Mouse (Mus musculus) v-Abl transformed pro-B cells (cell line): ENCODE data around the gene Mcrs1.
"Not testable (repeated sequence)": the region's sequence is repeated elsewhere in the genome, so short reads cannot be mapped to it uniquely, and the experiment has no call there.

Experiments
- in situ Hi-C, 2 experiments: fragments of 400-800 bp; cut with MboI; formaldehyde crosslinking; loops; one replicate each; pipeline ENCODE4 v1.15.1; 2025; ENCODE audit not compliant: unreplicated experiment in 2 of 2

Mcrs1 gene

DNA sequence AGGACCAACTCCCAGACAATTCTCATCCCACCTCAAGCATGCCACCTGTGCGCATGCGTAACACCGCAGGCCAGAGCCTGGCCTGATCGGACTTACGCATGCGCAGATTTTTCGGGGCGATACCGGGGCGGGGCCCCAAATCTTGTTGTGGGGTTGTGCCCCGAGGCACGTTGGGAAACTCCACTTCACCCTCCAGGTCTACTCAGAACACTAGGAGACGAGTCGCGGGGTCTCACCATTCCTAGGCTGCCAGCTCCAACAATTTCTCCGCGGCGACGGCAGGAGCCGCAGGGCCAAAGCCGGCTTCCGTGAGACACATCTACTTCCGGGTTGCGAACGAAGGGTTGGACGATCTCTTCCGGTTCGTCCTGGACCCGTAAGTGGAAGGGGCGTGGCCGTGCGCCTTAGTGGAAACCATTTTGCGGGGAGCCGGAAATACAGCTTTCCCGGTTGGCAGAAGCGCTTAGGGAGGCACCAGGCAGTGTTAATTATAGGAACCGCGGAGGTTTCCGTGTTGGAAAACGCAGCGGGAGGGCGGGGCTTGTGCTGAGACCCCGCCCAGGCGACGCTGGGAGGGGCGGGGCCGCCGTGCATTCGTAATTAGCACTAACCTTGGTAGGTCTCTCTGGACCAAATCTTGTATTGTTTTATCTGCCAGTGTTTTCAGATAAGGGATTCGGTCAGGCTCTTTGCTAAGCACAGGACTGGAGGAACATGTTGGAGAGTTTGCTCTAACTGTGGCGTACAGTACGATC lies at the start of gene Mcrs1:
TSS of gene Mcrs1 (minus strand) at position 336 of the 755 bp plus-strand sequence.
- in situ Hi-C loops = no loop called here

DNA sequence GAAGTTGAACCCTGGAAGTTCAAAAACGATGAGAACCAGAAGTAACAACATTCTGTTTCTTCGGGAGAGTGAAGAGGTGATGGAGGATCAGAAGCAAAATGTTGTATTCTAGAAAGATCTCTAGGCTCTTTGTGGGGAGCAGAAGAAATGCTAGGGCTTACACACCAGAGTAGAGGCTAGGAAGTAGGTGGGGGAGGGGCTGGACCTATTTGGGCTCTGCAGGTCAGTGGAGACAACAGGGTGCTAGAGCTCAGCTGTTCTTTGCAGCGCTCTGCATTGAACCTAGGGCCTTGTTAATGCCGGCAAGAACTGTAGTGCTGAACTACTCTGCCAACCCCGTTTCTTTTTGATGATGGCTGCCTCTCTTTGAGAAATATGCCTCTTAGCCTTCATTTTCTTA lies 44.5 kb upstream of the Mcrs1 start:
- in situ Hi-C loops = no loop called here

DNA sequence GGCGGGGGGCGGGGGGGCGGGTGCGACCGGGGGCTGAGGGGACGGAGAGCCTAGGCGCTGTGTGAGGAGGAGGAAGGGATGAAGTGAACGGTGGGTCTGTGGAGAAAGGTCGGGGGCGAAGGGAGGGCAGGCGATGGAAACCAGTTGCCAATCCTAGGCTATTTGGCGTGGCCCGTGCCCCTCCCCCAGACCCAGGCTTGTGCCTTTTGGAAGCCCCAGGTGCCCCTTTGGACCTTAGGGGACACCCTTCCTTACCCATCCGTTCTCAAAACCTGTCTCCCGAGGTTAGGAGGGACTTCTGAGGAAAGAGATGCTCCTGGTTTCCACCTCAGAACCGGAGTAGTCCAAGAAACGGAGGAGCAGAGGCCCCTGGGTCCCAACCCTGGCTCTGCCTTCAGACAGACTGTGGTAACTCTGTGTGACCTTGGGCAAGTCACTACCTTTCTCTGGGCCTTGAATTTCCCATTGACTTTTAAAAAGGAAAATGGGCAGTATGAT lies 43.8 kb upstream of the Mcrs1 start, which contains the start of gene Fam186b:
TSS of gene Fam186b (minus strand) at position 405 of the 498 bp plus-strand sequence.
- in situ Hi-C loops = no loop called here

DNA sequence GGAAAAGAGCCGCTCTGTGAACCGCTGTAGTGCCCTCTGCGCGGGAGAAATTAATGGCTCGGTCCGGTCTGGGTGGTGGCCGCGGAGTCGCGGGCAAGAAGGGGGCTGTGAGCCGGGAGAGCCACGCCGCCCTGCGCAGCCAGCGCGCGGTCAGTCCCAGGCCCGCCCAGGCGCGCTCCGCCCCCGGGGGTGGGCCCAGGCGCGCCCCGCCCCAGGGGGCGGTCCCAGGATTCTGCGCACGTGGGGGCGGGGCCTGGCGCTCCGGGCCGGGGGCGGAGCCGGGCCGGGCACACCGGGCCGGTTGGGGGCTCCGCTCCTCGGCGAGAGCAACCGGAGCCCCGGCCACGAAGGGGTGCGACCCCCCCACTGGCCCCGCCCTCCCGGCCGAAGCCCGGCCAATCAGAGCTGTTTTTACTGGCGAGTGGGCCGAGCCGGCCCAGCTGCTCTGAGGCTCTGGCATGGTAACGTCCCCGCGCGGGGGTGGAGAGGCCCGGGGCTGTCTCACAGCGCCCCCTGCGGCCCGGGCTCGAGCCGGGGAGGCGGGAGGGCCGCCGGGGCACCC lies 43.1 kb upstream of the Mcrs1 start, which contains the start of gene Prpf40b:
TSS of gene Prpf40b (plus strand) at position 275 of the 562 bp plus-strand sequence.
- in situ Hi-C loops = no loop called here

DNA sequence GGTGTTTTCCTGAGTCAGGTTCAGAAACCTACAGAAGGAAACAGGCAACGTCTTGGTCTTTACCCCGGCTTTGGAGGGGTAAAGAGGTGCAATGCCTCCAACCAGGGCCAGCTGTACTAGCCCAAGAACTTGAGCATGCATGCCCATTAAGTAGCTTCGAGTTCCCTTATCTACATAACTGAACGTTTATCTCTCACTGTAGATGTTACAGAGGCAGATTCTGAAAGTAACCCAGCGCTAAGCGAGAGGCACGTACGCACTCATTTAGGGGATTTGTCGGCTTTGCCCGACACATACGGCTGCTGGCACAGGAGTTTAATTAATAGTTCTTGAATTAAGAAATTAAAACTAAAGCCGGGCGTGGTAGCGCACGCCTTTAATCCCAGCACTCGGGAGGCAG lies 42.5 kb upstream of the Mcrs1 start:
- in situ Hi-C loops = no loop called here

DNA sequence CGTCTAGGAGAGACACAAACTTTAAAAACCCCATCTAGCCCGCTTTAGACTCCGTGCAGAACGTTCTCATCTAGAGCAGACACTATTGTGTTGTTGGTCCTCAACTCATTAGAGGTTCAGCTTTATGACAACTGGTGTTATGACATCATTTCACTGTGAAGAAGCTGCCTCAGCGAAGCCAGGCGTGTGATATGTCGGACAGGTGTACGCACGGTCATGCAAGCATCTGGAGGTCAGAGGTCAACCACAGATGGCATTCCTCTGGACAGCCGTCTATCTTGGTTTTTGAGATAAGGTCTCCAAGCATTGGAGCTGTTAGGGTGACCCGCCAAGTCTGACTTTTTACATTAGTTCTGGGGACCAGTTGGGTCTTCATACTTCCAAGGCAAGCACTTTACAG lies 38.8 kb upstream of the Mcrs1 start:
- in situ Hi-C loops = no loop called here

DNA sequence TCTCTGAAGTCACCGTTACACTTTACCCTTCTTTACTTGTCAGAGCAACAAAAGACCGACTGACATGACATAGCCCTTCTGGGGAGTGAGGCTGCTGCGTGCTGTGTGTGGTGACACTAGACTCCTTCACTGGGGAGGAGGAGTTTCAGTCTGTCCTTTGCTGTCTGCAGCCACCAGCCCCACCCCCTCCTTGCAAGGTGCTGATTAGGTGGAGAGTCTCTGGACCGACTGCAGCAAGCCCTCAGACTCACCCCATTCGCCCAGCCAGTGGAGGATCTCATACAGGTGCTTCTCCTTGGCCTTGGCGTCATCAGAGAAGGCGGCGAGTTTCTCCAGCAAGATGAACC lies 33.4 kb upstream of the Mcrs1 start:
- in situ Hi-C loops = no loop called here

DNA sequence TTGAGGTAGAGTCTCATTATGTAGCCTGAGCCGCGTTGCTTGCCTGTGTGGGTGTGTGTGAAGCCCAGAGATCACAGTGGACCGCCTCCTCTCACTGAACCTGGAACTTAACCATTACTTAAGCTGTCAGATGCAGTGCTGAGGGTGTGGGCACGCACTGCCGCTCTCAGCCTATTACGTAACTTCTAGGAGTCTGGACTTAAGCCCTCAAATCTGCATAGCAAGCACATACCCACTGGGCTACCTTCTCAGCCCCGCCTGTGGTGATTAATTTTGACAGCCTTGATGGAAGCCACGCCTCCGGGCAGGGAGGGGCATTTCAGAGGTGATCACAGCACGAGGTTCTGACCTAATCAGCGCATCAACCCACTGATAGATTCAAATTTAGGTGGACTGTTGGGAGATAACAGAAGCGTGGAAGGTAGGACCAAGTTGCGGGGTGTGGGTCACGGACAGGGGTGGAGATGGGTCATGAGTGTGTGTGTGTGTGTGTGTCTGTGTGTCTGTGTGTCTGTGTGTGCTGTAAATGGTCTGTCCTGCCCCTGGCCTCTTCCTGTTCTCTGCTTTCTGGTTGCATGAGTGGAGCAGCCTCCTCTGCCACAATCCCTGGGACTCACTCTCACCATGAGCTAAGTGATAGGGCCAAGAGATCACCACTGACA lies 32.9 kb upstream of the Mcrs1 start:
- in situ Hi-C loops = no loop called here

DNA sequence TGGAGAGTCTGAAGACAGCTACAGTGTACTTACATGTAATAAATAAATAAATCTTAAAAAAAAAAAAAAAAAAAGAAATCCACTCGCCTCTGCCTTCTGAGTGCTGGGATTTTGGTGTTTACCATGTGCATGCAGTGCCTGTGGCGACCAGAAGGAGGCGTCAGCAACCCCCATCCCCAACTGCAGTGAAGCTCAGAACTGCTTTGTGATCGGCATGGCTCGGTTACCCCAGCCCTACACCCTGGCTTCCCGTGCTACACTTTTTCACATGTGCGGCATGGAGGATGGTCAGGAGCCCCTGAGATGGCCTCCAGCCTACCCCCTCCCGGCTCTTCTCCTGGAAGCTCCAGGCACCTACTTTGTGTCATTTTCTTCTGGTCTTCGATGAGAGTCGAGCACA lies 31.7 kb upstream of the Mcrs1 start:
- in situ Hi-C loops = no loop called here

DNA sequence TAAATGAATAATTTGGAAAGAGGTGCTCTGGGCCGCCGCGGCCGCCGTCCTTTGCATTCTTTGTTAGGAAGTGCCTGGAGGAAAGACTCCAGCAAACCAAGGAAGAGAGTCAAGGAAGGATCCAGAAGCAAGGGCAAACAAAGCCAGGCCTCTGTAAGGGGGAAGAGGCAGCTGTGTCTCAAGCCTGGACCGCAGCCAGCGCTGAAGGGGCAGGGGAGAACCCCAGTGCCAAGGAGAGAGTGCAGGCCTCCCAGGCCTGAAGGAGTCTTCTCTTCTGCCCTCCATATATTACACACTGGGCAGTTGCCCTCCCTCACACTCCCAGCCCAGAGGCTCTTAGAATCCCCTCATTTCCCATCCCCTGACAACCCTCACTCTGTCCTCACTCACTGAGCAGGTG lies 26.5 kb upstream of the Mcrs1 start:
- in situ Hi-C loops = no loop called here

DNA sequence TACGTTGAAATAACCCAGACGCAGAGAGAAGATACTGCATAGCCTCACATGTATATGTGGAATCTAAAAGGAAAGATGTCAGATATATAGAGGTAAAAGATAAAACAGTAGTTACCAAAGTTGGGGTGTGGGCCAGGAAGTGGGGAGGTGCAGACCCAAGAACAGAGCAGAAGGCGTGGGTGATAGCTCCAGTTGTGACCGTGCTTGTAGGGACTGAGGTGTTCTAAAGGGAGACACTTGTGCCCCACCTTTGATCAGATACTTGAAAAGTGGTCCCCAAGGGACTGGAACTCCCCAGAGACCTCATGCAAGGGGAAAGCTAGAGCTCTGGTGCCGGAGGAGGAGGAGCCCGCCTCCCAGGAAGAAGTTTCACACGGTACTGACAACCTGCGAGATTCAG lies 24.3 kb upstream of the Mcrs1 start:
- in situ Hi-C loops = no loop called here

DNA sequence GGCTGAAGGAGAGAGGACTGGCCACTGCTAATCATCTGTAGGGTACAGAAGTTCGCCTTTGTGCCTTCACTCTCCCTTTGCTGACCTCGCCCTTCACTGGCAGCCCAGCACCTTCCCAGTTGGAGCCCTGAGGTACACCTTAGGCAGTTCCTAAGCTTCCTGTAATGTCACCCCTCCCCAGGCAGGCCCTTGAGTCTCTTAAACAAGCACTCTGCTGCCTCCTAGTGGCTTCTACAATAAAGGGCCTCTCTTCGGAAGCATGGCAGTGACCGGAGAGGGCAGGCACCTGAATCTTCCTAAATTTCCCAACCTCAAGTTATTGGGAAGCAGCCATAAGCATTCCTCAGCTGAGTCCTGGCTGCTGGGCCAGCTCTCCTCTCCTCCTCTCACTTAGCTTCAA lies 13.9 kb upstream of the Mcrs1 start:
- in situ Hi-C loops = no loop called here

DNA sequence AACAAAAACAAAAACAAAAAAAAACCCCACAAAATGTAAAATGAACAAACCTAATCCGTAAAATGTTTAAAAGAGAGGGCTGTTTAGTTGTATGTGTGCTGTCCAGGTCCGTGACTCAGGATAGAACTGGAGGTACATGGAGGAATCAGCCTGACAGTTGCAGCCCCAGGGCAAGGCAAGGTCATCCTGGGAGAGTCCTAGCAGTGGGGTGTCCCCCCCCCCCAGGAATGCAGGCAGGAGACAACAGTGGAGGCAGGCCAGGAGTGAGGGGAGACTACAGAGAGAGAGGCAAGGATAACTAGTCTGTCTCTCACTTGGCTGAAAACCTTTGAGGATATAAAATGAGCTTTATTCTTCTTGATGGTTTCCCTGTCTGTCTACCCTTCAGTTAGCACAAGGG lies 12.6 kb upstream of the Mcrs1 start:
- in situ Hi-C loops = no loop called here

DNA sequence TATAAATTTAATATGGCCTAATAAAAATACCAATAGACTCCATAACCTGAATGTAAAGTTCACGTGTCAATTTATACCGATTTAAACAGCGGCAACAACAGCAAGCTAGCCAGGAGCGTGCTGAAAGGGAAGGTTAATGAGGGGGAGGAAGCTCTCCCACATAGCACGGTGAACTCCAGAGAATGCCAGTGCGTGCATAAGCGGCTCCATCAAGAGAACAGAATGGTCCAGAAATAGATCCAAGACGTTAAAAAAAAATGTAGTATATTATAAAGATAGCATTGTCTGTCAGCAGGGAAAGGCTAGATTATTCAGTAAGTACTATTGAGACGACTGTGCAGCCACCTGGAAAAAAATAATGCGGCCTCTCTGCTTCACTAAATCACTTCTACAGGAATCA lies 10.9 kb upstream of the Mcrs1 start:
- in situ Hi-C loops = no loop called here

DNA sequence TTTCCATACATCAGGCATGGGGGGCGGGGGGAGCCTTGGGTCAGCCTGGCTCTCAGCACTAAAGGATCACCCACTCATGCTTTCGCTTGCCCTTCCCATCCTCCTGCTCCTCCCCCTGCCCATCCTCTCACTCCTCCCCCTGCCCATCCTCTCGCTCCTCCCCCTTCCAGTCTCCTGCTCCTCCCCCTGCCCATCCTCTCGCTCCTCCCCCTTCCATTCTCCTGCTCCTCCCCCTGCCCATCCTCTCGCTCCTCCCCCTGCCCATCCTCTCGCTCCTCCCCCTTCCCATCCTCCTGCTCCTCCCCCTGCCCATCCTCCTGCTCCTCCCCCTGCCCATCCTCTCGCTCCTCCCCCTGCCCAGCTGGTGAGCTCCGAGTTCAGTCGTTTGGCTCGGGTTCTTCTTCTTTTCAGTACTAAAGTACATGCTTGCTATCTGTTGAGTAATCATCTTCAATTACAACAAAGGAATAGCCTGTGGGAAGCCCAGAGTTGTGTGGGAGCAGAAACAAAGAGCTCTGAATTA lies 8.0 kb upstream of the Mcrs1 start:
- in situ Hi-C loops = no loop called here

DNA sequence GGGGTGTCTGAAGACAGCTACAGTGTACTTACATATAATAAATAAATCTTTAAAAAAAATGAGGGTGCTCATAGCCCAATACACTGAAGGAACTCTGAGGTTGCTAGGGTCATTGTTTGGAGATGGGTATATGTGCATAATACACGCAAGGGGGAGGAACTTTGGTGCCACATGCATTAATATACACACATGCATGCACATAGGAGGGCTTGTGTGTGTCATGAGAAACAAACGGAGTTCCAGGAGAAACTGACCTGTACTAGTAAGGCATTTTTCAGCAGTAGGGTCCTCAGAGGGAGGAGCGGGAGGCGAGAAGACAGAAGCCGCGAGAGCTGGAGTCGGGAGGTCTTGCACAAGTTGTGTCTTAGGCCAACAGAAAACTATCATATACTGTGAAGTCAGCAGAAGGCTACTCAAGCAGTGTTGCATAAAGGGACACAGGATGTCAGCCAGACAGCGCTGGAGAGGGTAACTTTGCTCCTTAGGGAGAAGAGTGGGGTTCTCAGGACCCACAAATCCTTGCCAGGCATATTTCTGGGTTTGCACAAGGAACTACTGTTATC lies 7.5 kb upstream of the Mcrs1 start:
- in situ Hi-C loops = no loop called here

DNA sequence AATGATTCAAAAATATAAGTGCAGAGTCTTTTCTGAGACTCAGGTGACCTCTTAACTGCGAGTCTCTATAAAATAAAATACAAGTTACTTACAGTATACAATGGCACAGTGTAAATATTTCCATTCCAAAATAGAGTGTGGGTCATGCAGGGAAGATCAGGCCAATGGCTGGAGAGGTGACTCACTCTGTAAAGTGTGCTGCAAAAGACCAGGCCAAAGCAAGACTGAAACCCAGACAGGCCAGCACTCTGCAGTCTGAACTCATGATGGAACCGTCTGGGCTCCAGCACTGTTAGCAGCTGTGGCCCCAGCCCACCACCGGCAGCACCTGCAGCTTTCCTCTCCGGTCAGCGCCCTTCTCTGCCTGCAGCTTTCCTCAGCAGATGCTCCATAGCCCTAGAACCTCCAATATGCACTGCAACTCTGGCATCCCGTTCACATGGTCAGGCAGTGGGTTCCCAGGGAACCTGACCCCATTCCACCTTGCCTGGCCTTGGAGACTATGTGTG lies 3.5 kb upstream of the Mcrs1 start:
- in situ Hi-C loops = no loop called here

DNA sequence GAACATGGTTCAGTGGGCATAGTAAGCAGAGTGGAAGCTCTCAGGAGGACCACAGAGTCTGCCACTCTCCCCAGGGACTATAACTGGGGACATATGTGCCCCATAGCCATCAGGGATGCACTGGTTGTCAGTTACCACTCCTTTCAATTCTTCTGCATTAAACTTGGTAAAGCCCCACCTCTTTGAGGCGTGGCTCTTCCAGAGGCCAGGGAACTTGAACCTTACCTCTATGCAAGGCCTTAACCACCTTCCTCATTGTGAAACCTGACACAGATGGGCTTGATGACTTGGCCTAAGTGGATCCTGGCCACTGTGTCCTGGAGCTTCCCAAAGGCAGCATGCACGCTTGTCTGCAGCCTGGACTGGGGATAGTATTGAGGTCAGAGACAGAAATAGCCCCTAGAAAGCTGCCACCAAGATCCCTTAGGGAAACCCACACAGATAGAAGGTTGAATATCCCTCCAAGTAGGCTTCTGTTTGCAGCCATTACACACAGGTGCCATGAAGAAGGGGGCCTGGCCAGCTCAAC lies 2.8 kb upstream of the Mcrs1 start:
- in situ Hi-C loops = no loop called here

DNA sequence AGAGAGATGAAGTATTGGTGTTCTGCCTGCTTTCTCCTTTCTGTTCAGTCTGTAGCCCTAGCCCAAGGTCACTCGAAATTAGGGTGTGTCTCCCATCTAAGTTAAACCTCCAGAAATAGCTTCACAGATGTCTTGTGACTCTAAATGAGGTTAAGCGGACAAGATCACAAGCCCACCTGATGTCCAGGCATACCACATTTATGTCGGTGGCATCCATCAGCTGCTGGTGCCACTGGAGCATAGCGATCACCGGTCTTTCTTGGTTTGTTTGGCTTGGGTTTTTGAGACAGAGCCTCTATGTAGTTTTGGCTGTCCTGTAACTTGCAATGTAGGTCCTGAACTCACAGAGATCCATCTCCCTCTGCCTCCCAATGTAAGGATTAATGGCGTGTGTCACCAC lies 2.0 kb upstream of the Mcrs1 start:
- in situ Hi-C loops = no loop called here

DNA sequence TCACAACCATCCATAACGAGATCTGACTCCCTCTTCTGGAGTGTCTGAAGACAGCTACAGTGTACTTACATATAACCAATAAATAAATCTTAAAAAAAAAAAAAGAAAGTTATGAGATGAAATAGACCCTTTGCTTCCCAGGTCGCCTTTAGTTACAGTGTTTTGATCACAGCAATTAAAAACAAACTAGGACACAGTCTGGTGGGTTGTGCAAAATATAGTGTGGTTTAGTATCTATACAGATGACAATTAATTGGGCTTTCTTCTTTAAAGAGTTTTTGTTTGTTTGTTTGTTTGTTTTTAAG lies 1.4 kb upstream of the Mcrs1 start:
- in situ Hi-C loops = not testable (repeated sequence)
